ENCODE assay signal across 9 mouse cellular contexts in genomic region chr1:126152217-126152616, GRCm38 (mm10).
DNase-seq lines count a peak whose midpoint lies in the region; ATAC-seq and TF ChIP-seq lines count a peak whose summit lies in the region.
"Had no signal": no experiment of that assay in that cellular context is flagged by ENCODE, and none has a peak within 500 bp of the region (broad histone marks: within the 10 kb centered on the region; RNA-seq: fewer than 3 reads in every experiment).

No protein-coding gene starts in this region.

- H3K4me1 ChIP-seq in hindbrain, postnatal 0 days (ENCODE audit: insufficient read depth, low read length): no peaks in the 10 kb centered on the region
- no peaks in the 10 kb centered on the region for H3K4me1 ChIP-seq in hindbrain, embryonic 12.5 days
- no peaks in the 10 kb centered on the region for H3K4me1 ChIP-seq in kidney, embryonic 15.5 days

- TF ChIP-seq POLR2A in brain, embryonic 14.5 days (IDR thresholded peaks at IDR 0.05; ENCODE audit: borderline replicate concordance, extremely low read depth, insufficient read depth, insufficient read length, poor library complexity, severe bottlenecking): no peak

- no peaks in the 10 kb centered on the region for H3K36me3 ChIP-seq in hindbrain, postnatal 0 days (ENCODE audit: insufficient read depth, low read length)
- no peaks in the 10 kb centered on the region for H3K36me3 ChIP-seq in hindbrain, embryonic 12.5 days
- H3K36me3 ChIP-seq in kidney, embryonic 15.5 days: no peaks in the 10 kb centered on the region

- ATAC-seq in hindbrain, postnatal 0 days: peak; percentile 80
- no peak for ATAC-seq in hindbrain, embryonic 12.5 days (ENCODE audit: low FRiP score)
- ATAC-seq in kidney, embryonic 15.5 days (replicated peaks; ENCODE audit: low FRiP score): no peak

- H3K4me3 ChIP-seq in hindbrain, postnatal 0 days (ENCODE audit: low read length): no peak overlapping the region
- no peak overlapping the region for H3K4me3 ChIP-seq in hindbrain, embryonic 12.5 days
- H3K4me3 ChIP-seq in kidney, embryonic 15.5 days (replicated peaks): no peak overlapping the region
- H3K4me3 ChIP-seq: gastrocnemius, adult 2 months had no signal

- H3K9ac ChIP-seq in hindbrain, postnatal 0 days (replicated peaks; ENCODE audit: low read length): no peak overlapping the region
- H3K9ac ChIP-seq in hindbrain, embryonic 12.5 days: no peak overlapping the region
- no peak overlapping the region for H3K9ac ChIP-seq in kidney, embryonic 15.5 days

- TF ChIP-seq CTCF in hindbrain, postnatal 0 days (IDR thresholded peaks at IDR 0.05; ENCODE audit: low read depth): peak; percentile 38
- no peak for TF ChIP-seq CTCF in brain, embryonic 14.5 days (IDR thresholded peaks at IDR 0.05; ENCODE audit: borderline replicate concordance, extremely low read depth, insufficient read depth, insufficient read length)

- DNase-seq in hindbrain, postnatal 0 days (ENCODE audit: low spot score): peak; percentile 65
- peak; percentile 60 for DNase-seq in brain, embryonic 14.5 days (ENCODE audit: low read depth)
- DNase-seq in frontal cortex, postnatal 10 days (ENCODE audit: low spot score in 2 of 2): peak; percentile 4 to 26
- peak; percentile 71 for DNase-seq in lung, postnatal 36 days
- no peak for DNase-seq in heart, adult 9 months (ENCODE audit: low spot score in 2 of 2)
- DNase-seq: gastrocnemius, adult 2 months; thymus, postnatal 36 days had no signal

- H3K27ac ChIP-seq in hindbrain, postnatal 0 days: no peak overlapping the region
- no peak overlapping the region for H3K27ac ChIP-seq in hindbrain, embryonic 12.5 days
- no peak overlapping the region for H3K27ac ChIP-seq in kidney, embryonic 15.5 days
- H3K27ac ChIP-seq: gastrocnemius, adult 2 months had no signal

- 56% methylated on average over 6 of the region's 6 CpGs for WGBS in hindbrain, postnatal 0 days
- WGBS in hindbrain, embryonic 12.5 days: 85% methylated on average over 6 of the region's 6 CpGs
- 85% methylated on average over 6 of the region's 6 CpGs for WGBS in kidney, embryonic 15.5 days

- H3K4me2 ChIP-seq in hindbrain, postnatal 0 days (ENCODE audit: low read depth, low read length): no peak overlapping the region
- H3K4me2 ChIP-seq in hindbrain, embryonic 12.5 days (replicated peaks): no peak overlapping the region
- no peak overlapping the region for H3K4me2 ChIP-seq in kidney, embryonic 15.5 days

- no peaks in the 10 kb centered on the region for H3K9me3 ChIP-seq in hindbrain, postnatal 0 days (ENCODE audit: low read length)
- H3K9me3 ChIP-seq in hindbrain, embryonic 12.5 days (replicated peaks): no peaks in the 10 kb centered on the region
- no peaks in the 10 kb centered on the region for H3K9me3 ChIP-seq in kidney, embryonic 15.5 days (replicated peaks)

- no peaks in the 10 kb centered on the region for H3K27me3 ChIP-seq in hindbrain, postnatal 0 days (ENCODE audit: insufficient read depth, low read length)
- H3K27me3 ChIP-seq in hindbrain, embryonic 12.5 days: no peaks in the 10 kb centered on the region
- no peaks in the 10 kb centered on the region for H3K27me3 ChIP-seq in kidney, embryonic 15.5 days

Comparison
In these comparisons a context has a peak if more than half of its experiments do, and no peak if none do; other contexts are left out.
1. DNase-seq: peak in hindbrain, postnatal 0 days (single experiment), brain, embryonic 14.5 days (single experiment), frontal cortex, postnatal 10 days (2 of 2) and lung, postnatal 36 days (single experiment); none in heart, adult 9 months (0 of 2).